Mouse (Mus musculus) heart, adult 2 months (tissue): ENCODE measurements at regions not wholly inside any gene's neighbourhood (a gene's known extent, or its start where the extent isn't known, plus 50 kb on each side); places are given as distances from the start of the nearest gene placed in this dataset.

Experiments used
- CTCF ChIP-seq: fragments of 200-600 bp; IDR thresholded peaks from 2 replicates; pipeline ENCODE4 v1.8.1; 2022; ENCODE audit warnings: antibody characterized with exemption, mild to moderate bottlenecking, moderate library complexity
- EP300 ChIP-seq: fragments of 200-500 bp; IDR thresholded peaks from 2 replicates; pipeline ENCODE4 v1.6.1; 2011; ENCODE audit warnings: low read depth, low read length, control low read depth; ENCODE audit not compliant: insufficient read depth
- POLR2A ChIP-seq: fragments of 200-500 bp; IDR thresholded peaks from 2 replicates; pipeline ENCODE4 v1.6.1; 2011; ENCODE audit warnings: mild to moderate bottlenecking, low read depth, low read length, control low read depth; ENCODE audit not compliant: insufficient read depth

GRCm38 (mm10) chr16:79692444-79692843 is 601.5 kb upstream of the Tmprss15 start:
- TF ChIP-seq POLR2A, result no peak
- TF ChIP-seq CTCF, result no peak
- TF ChIP-seq EP300, result no peak
